Mouse (Mus musculus) midbrain, embryonic 12.5 days (tissue): ENCODE data around the gene Dgkd. TPM values are rescaled to one million over a fixed set of nuclear protein-coding genes. Genes with fewer than 3 reads are reported as not detected.

ENCODE experiments used
- ATAC-seq: fragments of 200-750 bp; cut with Nextera tagmentation; 2 replicates; pipeline ENCODE4 v1.8.0; 2017; ENCODE audit warnings: low read depth, moderate TSS enrichment, moderate library complexity; ENCODE audit not compliant: low FRiP score
- H3K27ac ChIP-seq: fragments of 300-500 bp; sonication (generic); replicated peaks from 2 replicates; pipeline ENCODE4 v1.5.1; 2016; ENCODE audit warnings: mild to moderate bottlenecking
- H3K27me3 ChIP-seq: fragments of 300-500 bp; sonication (generic); 2 replicates; pipeline ENCODE4 v1.6.1; 2016; ENCODE audit warnings: mild to moderate bottlenecking
- H3K36me3 ChIP-seq: fragments of 300-500 bp; sonication (generic); 2 replicates; pipeline ENCODE4 v1.6.1; 2016
- H3K4me1 ChIP-seq: fragments of 300-500 bp; sonication (generic); 2 replicates; pipeline ENCODE4 v1.6.1; 2016
- H3K4me2 ChIP-seq: fragments of 300-500 bp; sonication (generic); replicated peaks from 2 replicates; pipeline ENCODE4 v1.6.1; 2016; ENCODE audit warnings: mild to moderate bottlenecking, moderate library complexity
- H3K4me3 ChIP-seq: fragments of 300-500 bp; sonication (generic); 2 replicates; pipeline ENCODE4 v1.5.1; 2016; ENCODE audit warnings: mild to moderate bottlenecking
- H3K9ac ChIP-seq: fragments of 300-500 bp; sonication (generic); replicated peaks from 2 replicates; pipeline ENCODE4 v1.6.1; 2016; ENCODE audit warnings: mild to moderate bottlenecking, moderate library complexity
- H3K9me3 ChIP-seq: fragments of 300-500 bp; sonication (generic); 2 replicates; pipeline ENCODE4 v1.6.1; 2016; ENCODE audit warnings: mild to moderate bottlenecking
- WGBS: fragments of 180-500 bp; shearing (Covaris S2); methylation state at CpG from one replicate; pipeline ENCODE4 v1.1.7; 2016; 5-methylcytosine and 5-hydroxymethylcytosine counted together
- polyA plus RNA-seq: library from polyadenylated mRNA; unstranded; fragments of >200 nt; fragmentation: Nextera tagmentation; extraction: Ambion mirVana; gene quantifications from 2 replicates; pipeline ENCODE4 v1.2.1, GENCODE M21; 2016

The Dgkd gene
- polyA plus RNA-seq, 1 experiment from 2014 or later = 41.7 TPM

GRCm38 (mm10) chr1:87828185-87828584 is 24.9 kb upstream of the Dgkd start:
- Histone ChIP-seq H3K4me2 (no peak overlapping the region), H3K36me3 (no peaks in the 10 kb centered on the region), H3K4me1 (0 out of 2 replicates have a peak, but pooled peaks cover 5% of the 10 kb centered on the region), H3K9me3 (no peaks in the 10 kb centered on the region), H3K4me3 (no peak overlapping the region), H3K9ac (no peak overlapping the region), H3K27me3 (no peaks in the 10 kb centered on the region), H3K27ac (no peak overlapping the region)
- 82% methylated on average over 9 of the region's 9 CpGs for WGBS
- no peak for ATAC-seq

- Histone ChIP-seq H3K4me3 (no peak overlapping the region), H3K4me2 (no peak overlapping the region), H3K27ac (no peak overlapping the region), H3K9ac (no peak overlapping the region), H3K36me3 (no peaks in the 10 kb centered on the region), H3K9me3 (no peaks in the 10 kb centered on the region), H3K4me1 (0 out of 2 replicates have a peak, but pooled peaks cover 5% of the 10 kb centered on the region), H3K27me3 (no peaks in the 10 kb centered on the region)
- no peak for ATAC-seq
- WGBS = 36% methylated on average over 7 of the region's 7 CpGs
These were observed 24.0 kb upstream of the Dgkd start for GRCm38 (mm10) chr1:87828926-87829580.

GRCm38 (mm10) chr1:87829621-87830211 is 23.4 kb upstream of the Dgkd start:
- Histone ChIP-seq H3K4me3 (no peak overlapping the region), H3K27ac (no peak overlapping the region), H3K9ac (no peak overlapping the region), H3K4me1 (0 out of 2 replicates have a peak, but pooled peaks cover 5% of the 10 kb centered on the region), H3K4me2 (no peak overlapping the region), H3K27me3 (no peaks in the 10 kb centered on the region), H3K36me3 (no peaks in the 10 kb centered on the region), H3K9me3 (no peaks in the 10 kb centered on the region)
- no peak for ATAC-seq
- 71% methylated on average over 6 of the region's 6 CpGs for WGBS

GRCm38 (mm10) chr1:87836453-87836852 is 16.6 kb upstream of the Dgkd start:
- WGBS = 84% methylated on average over 1 of the region's 1 CpGs
- Histone ChIP-seq H3K4me2 (no peak overlapping the region), H3K36me3 (no peaks in the 10 kb centered on the region), H3K9me3 (no peaks in the 10 kb centered on the region), H3K4me1 (no peaks in the 10 kb centered on the region), H3K27ac (no peak overlapping the region), H3K9ac (no peak overlapping the region), H3K4me3 (no peak overlapping the region), H3K27me3 (no peaks in the 10 kb centered on the region)
- no peak for ATAC-seq

- H3K9me3 ChIP-seq = no peaks in the 10 kb centered on the region
- no peaks in the 10 kb centered on the region for H3K4me1 ChIP-seq
- H3K27ac ChIP-seq = no peak overlapping the region
- 50% methylated on average over 5 of the region's 5 CpGs for WGBS
- H3K4me3 ChIP-seq = no peak overlapping the region
- no peak overlapping the region for H3K9ac ChIP-seq
- no peaks in the 10 kb centered on the region for H3K36me3 ChIP-seq
- no peak for ATAC-seq
- no peaks in the 10 kb centered on the region for H3K27me3 ChIP-seq
- H3K4me2 ChIP-seq = no peak overlapping the region
These were observed 16.1 kb upstream of the Dgkd start for GRCm38 (mm10) chr1:87837018-87837417.

- no peaks in the 10 kb centered on the region for H3K27me3 ChIP-seq
- H3K4me2 ChIP-seq = no peak overlapping the region
- no peak for ATAC-seq
- H3K36me3 ChIP-seq = no peaks in the 10 kb centered on the region
- H3K9me3 ChIP-seq = no peaks in the 10 kb centered on the region
- WGBS = 80% methylated on average over 10 of the region's 11 CpGs
- H3K9ac ChIP-seq = no peak overlapping the region
- no peak overlapping the region for H3K4me3 ChIP-seq
- no peak overlapping the region for H3K27ac ChIP-seq
- no peaks in the 10 kb centered on the region for H3K4me1 ChIP-seq
These were observed 12.5 kb upstream of the Dgkd start for GRCm38 (mm10) chr1:87840411-87841208.

- no peak overlapping the region for H3K27ac ChIP-seq
- no peaks in the 10 kb centered on the region for H3K4me1 ChIP-seq
- no peak for ATAC-seq
- no peaks in the 10 kb centered on the region for H3K27me3 ChIP-seq
- no peak overlapping the region for H3K9ac ChIP-seq
- H3K9me3 ChIP-seq = no peaks in the 10 kb centered on the region
- 62% methylated on average over 2 of the region's 2 CpGs for WGBS
- no peak overlapping the region for H3K4me3 ChIP-seq
- H3K4me2 ChIP-seq = no peak overlapping the region
- H3K36me3 ChIP-seq = no peaks in the 10 kb centered on the region
These were observed 6.1 kb upstream of the Dgkd start for GRCm38 (mm10) chr1:87846801-87847474.

GRCm38 (mm10) chr1:87847475-87848168 is 5.5 kb upstream of the Dgkd start:
- Histone ChIP-seq H3K4me1 (0 out of 2 replicates have a peak, but pooled peaks cover 3% of the 10 kb centered on the region), H3K9me3 (no peaks in the 10 kb centered on the region), H3K36me3 (no peaks in the 10 kb centered on the region), H3K27me3 (no peaks in the 10 kb centered on the region), H3K4me2 (no peak overlapping the region), H3K9ac (no peak overlapping the region), H3K4me3 (no peak overlapping the region), H3K27ac (no peak overlapping the region)
- WGBS = 80% methylated on average over 4 of the region's 4 CpGs
- ATAC-seq = no peak

- Histone ChIP-seq H3K27ac (no peak overlapping the region), H3K4me2 (no peak overlapping the region), H3K27me3 (no peaks in the 10 kb centered on the region), H3K36me3 (no peaks in the 10 kb centered on the region), H3K9ac (no peak overlapping the region), H3K4me1 (0 out of 2 replicates have a peak, but pooled peaks cover 5% of the 10 kb centered on the region), H3K9me3 (no peaks in the 10 kb centered on the region), H3K4me3 (no peak overlapping the region)
- WGBS = 69% methylated on average over 11 of the region's 11 CpGs
- no peak for ATAC-seq
These were observed 4.7 kb upstream of the Dgkd start for GRCm38 (mm10) chr1:87848237-87848996.

- H3K27ac ChIP-seq = no peak overlapping the region
- H3K4me1 ChIP-seq = peaks cover 9% of the 10 kb centered on the region
- no peak for ATAC-seq
- H3K27me3 ChIP-seq = no peaks in the 10 kb centered on the region
- H3K4me3 ChIP-seq = no peak overlapping the region
- WGBS = 83% methylated on average over 5 of the region's 5 CpGs
- no peak overlapping the region for H3K9ac ChIP-seq
- H3K9me3 ChIP-seq = no peaks in the 10 kb centered on the region
- no peaks in the 10 kb centered on the region for H3K36me3 ChIP-seq
- no peak overlapping the region for H3K4me2 ChIP-seq
These were observed 3.8 kb upstream of the Dgkd start for GRCm38 (mm10) chr1:87849278-87849677.

GRCm38 (mm10) chr1:87851344-87851743 is 1.7 kb upstream of the Dgkd start:
- peaks cover 23% of the 10 kb centered on the region for H3K4me1 ChIP-seq
- ATAC-seq = no peak
- H3K4me2 ChIP-seq = no peak overlapping the region
- no peaks in the 10 kb centered on the region for H3K9me3 ChIP-seq
- H3K4me3 ChIP-seq = no peak overlapping the region
- no peaks in the 10 kb centered on the region for H3K36me3 ChIP-seq
- H3K27ac ChIP-seq = no peak overlapping the region
- no peaks in the 10 kb centered on the region for H3K27me3 ChIP-seq
- WGBS = 82% methylated on average over 3 of the region's 3 CpGs
- no peak overlapping the region for H3K9ac ChIP-seq
